Mouse (Mus musculus): ENCODE measurements around the gene Pomgnt1.

GRCm38 (mm10) chr4:116137421-116137996 lies 13.9 kb downstream of the Pomgnt1 start:
- no peak for TF ChIP-seq POLR2AphosphoS5 (IDR thresholded peaks at IDR 0.05; ENCODE audit: insufficient replicate concordance, low read depth, low read length)
- TF ChIP-seq CTCF (IDR thresholded peaks at IDR 0.05; ENCODE audit: low read depth, low read length): no peak
- TF ChIP-seq GATA2 (IDR thresholded peaks at IDR 0.05; ENCODE audit: borderline replicate concordance, low read depth, low read length): no peak
- no peak for TF ChIP-seq GATA1 (IDR thresholded peaks at IDR 0.05; ENCODE audit: borderline replicate concordance, low read length)
- no peak for TF ChIP-seq TAL1 (conservative IDR thresholded peaks at IDR 0.05; ENCODE audit: low read depth, low read length)

Measured in G1E (cell line).